Mouse (Mus musculus): ENCODE data around the gene Krtap31-1.
A peak's percentile ranks its signal among the peaks of the same experiment; 100 is the strongest.
"Not testable (repeated sequence)": the region's sequence is repeated elsewhere in the genome, so short reads cannot be mapped to it uniquely, and the experiment has no call there.

Gene Krtap31-1

DNA sequence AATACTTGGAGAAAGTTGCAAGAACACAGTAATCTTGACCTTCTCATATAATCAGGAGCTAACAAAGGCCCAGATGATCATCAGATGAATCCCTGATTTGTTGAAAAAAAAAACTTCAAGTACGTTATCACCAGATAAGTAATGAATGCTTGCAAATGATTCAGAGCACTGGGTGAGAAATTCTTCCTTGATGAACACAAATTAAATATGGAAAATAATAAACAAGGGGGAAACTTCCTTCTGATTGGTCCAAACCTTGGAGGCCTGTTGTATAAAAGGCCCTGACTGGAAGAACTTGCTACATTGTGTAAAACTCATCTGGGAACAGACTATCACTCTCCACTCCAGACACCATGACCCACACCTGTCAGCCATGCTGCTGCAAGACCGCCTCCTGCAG is at the start of gene Krtap31-1:
Gene Krtap31-1, plus strand, starts transcription at position 301 of the 400 bp plus-strand sequence.
- no peak within 1 kb of the TSS for H3K4me3 ChIP-seq (replicated peaks; ENCODE audit: low read length)
- no peaks in the 10 kb centered on the region for H3K9me3 ChIP-seq (ENCODE audit: low read length)
- no peaks in the 10 kb centered on the region for H3K27me3 ChIP-seq (ENCODE audit: insufficient read depth, low read length)
- H3K36me3 ChIP-seq (ENCODE audit: insufficient read depth, low read length), result no peaks in the 10 kb centered on the region
- TF ChIP-seq NANOG (IDR thresholded peaks at IDR 0.05; ENCODE audit: borderline replicate concordance, low read length) (no peak), CTCF (conservative IDR thresholded peaks at IDR 0.05; ENCODE audit: low read length) (no peak), POU5F1 (IDR thresholded peaks at IDR 0.05; ENCODE audit: borderline replicate concordance, low read length) (no peak)
- no peaks in the 10 kb centered on the region for H3K4me1 ChIP-seq (replicated peaks; ENCODE audit: low read depth, low read length)

DNA sequence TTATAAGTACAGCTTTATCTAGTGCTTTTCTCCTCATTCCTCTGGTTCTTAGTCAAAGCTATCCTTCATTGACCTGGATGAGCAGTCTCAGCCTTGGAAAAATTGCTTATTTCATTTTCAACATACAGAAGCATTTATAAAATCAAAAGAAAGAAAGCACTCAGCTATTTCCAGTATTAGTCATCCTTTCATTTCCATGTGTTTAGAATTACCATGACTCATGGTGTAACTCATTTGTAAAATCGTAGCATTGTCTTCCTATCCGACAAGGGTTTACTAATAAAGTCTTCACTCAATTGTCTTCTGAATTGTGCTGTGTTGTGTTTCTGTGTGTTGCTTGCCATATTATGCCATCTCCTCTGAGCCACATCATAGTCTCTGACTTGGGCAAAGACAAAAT is 49.0 kb upstream of the Krtap31-1 start:
- Histone ChIP-seq H3K27me3 (ENCODE audit: insufficient read depth, low read length) (no peaks in the 10 kb centered on the region), H3K36me3 (ENCODE audit: insufficient read depth, low read length) (no peaks in the 10 kb centered on the region), H3K4me3 (replicated peaks; ENCODE audit: low read length) (no peak overlapping the region), H3K4me1 (replicated peaks; ENCODE audit: low read depth, low read length) (no peaks in the 10 kb centered on the region), H3K9me3 (ENCODE audit: low read length) (no peaks in the 10 kb centered on the region)
- no peak for TF ChIP-seq NANOG (IDR thresholded peaks at IDR 0.05; ENCODE audit: borderline replicate concordance, low read length)
- no peak for TF ChIP-seq CTCF (conservative IDR thresholded peaks at IDR 0.05; ENCODE audit: low read length)
- TF ChIP-seq POU5F1 (IDR thresholded peaks at IDR 0.05; ENCODE audit: borderline replicate concordance, low read length), result no peak

DNA sequence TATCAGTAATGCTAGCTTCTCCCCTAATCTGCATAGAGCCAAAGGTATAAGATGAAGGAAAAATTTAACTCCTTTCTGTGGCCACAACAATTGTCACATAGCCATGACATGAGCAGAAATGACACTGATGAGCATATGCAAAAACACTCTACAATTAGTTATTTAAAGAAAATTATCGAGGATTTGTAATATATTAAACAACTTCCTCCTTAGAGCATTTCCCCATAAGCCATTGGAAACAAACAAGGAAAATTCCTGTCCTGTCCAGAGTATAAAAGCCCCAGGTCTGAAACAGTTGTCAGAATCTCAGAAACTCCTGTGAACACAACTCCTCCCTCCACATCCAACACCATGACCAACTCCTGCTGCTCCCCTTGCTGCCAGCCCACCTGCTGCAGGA is 43.5 kb upstream of the Krtap31-1 start, which contains the start of gene Gm11559:
Gene Gm11559, plus strand, starts transcription at position 301 of the 400 bp plus-strand sequence.
- H3K4me3 ChIP-seq (replicated peaks; ENCODE audit: low read length); H3K36me3 ChIP-seq (ENCODE audit: insufficient read depth, low read length); H3K27me3 ChIP-seq (ENCODE audit: insufficient read depth, low read length); H3K9me3 ChIP-seq (ENCODE audit: low read length); H3K4me1 ChIP-seq (replicated peaks; ENCODE audit: low read depth, low read length): not testable (repeated sequence)

DNA sequence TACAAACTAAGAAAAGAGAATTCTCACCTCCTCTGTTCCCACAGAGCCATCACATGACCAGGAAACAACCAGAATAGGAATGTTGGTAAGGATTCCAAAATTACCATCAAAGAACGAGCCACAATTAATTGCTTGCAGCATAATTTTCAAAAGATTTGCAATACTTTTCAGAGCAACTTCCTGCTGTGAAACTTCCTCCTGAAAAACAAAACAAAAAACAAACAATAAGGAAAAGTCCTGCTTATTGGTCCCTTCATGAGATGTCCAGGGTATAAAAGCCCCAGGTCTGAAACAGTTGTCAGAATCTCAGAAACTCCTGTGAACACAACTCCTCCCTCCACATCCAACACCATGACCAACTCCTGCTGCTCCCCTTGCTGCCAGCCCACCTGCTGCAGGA is 34.6 kb upstream of the Krtap31-1 start, which contains the start of gene Krtap9-1:
Gene Krtap9-1, plus strand, starts transcription at position 301 of the 400 bp plus-strand sequence.
- not testable (repeated sequence) for H3K9me3 ChIP-seq (ENCODE audit: low read length); H3K27me3 ChIP-seq (ENCODE audit: insufficient read depth, low read length); H3K36me3 ChIP-seq (ENCODE audit: insufficient read depth, low read length)

DNA sequence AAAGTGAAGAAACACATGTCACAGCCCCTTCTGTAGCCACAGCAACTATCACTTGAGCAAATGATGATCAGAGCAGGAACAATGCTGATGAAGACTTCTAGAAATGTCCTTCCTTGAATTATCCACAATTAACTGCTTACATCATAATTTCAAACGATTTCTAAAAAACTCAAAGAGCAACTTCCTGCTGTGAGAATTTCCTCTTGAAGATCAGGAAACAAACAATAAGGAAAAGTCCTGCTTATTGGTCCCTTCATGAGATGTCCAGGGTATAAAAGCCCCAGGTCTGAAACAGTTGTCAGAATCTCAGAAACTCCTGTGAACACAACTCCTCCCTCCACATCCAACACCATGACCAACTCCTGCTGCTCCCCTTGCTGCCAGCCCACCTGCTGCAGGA is 28.8 kb upstream of the Krtap31-1 start, which contains the start of gene Gm11567:
Gene Gm11567, plus strand, starts transcription at position 301 of the 400 bp plus-strand sequence.
- H3K9me3 ChIP-seq (ENCODE audit: low read length); H3K4me3 ChIP-seq (replicated peaks; ENCODE audit: low read length); H3K4me1 ChIP-seq (replicated peaks; ENCODE audit: low read depth, low read length); H3K36me3 ChIP-seq (ENCODE audit: insufficient read depth, low read length); H3K27me3 ChIP-seq (ENCODE audit: insufficient read depth, low read length): not testable (repeated sequence)

More for the DNA sequence above, 34.6 kb upstream of the Krtap31-1 start, which contains the start of gene Krtap9-1:
- H3K4me1 ChIP-seq (replicated peaks; ENCODE audit: low read depth, low read length); H3K4me3 ChIP-seq (replicated peaks; ENCODE audit: low read length): not testable (repeated sequence)

GRCm38 (mm10) chr11:99914451-99914850 is 6.7 kb downstream of the Krtap31-1 start, which contains the start of gene Gm11565:
Gene Gm11565 (plus strand): TSS chr11:99914751.
- Histone ChIP-seq H3K4me1 (replicated peaks; ENCODE audit: low read depth, low read length) (peaks cover 8% of the 10 kb centered on the region; the same call in 1 of the 2 replicates), H3K9me3 (ENCODE audit: low read length) (no peaks in the 10 kb centered on the region), H3K36me3 (ENCODE audit: insufficient read depth, low read length) (no peaks in the 10 kb centered on the region), H3K4me3 (replicated peaks; ENCODE audit: low read length) (no peak within 1 kb of the TSS), H3K27me3 (ENCODE audit: insufficient read depth, low read length) (no peaks in the 10 kb centered on the region)
- no peak for TF ChIP-seq CTCF (conservative IDR thresholded peaks at IDR 0.05; ENCODE audit: low read length)
- TF ChIP-seq NANOG (IDR thresholded peaks at IDR 0.05; ENCODE audit: borderline replicate concordance, low read length), result no peak
- no peak for TF ChIP-seq POU5F1 (IDR thresholded peaks at IDR 0.05; ENCODE audit: borderline replicate concordance, low read length)

DNA sequence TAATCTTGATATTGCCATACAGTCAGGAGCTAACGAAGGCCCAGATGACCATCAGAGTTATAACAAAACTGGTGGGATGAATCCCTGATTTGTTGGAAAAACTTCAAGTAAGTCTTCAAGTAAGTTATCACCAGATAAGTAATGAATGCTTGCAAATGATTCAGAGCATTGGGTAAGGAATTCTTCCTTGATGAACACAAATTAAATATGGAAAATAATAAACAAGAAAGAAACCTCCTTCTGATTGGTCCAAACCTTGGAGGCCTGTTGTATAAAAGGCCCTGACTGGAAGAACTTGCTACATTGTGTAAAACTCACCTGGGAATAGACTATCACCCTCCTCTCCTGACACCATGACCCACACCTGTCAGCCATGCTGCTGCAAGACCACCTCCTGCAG is 28.3 kb downstream of the Krtap31-1 start, which contains the start of gene Krtap31-2:
Gene Krtap31-2, plus strand, starts transcription at position 301 of the 400 bp plus-strand sequence.
- no peak within 1 kb of the TSS for H3K4me3 ChIP-seq (replicated peaks; ENCODE audit: low read length)
- TF ChIP-seq POU5F1 (IDR thresholded peaks at IDR 0.05; ENCODE audit: borderline replicate concordance, low read length) (no peak), NANOG (IDR thresholded peaks at IDR 0.05; ENCODE audit: borderline replicate concordance, low read length) (no peak), CTCF (conservative IDR thresholded peaks at IDR 0.05; ENCODE audit: low read length) (no peak)

GRCm38 (mm10) chr11:99937751-99938264 is 30.1 kb downstream of the Krtap31-1 start:
- Histone ChIP-seq H3K4me3 (replicated peaks; ENCODE audit: low read length) (no peak overlapping the region), H3K36me3 (ENCODE audit: insufficient read depth, low read length) (no peaks in the 10 kb centered on the region), H3K27me3 (ENCODE audit: insufficient read depth, low read length) (peaks cover 22% of the 10 kb centered on the region), H3K9me3 (ENCODE audit: low read length) (no peaks in the 10 kb centered on the region), H3K4me1 (replicated peaks; ENCODE audit: low read depth, low read length) (peaks cover 21% of the 10 kb centered on the region)
- TF ChIP-seq NANOG (IDR thresholded peaks at IDR 0.05; ENCODE audit: borderline replicate concordance, low read length) (peak; percentile 97), POU5F1 (IDR thresholded peaks at IDR 0.05; ENCODE audit: borderline replicate concordance, low read length) (no peak), CTCF (conservative IDR thresholded peaks at IDR 0.05; ENCODE audit: low read length) (no peak)

More for the DNA sequence above, 28.3 kb downstream of the Krtap31-1 start, which contains the start of gene Krtap31-2:
- Histone ChIP-seq H3K9me3 (ENCODE audit: low read length) (no peaks in the 10 kb centered on the region), H3K36me3 (ENCODE audit: insufficient read depth, low read length) (no peaks in the 10 kb centered on the region), H3K4me1 (replicated peaks; ENCODE audit: low read depth, low read length) (peaks cover 21% of the 10 kb centered on the region), H3K27me3 (ENCODE audit: insufficient read depth, low read length) (peaks cover 29% of the 10 kb centered on the region)

GRCm38 (mm10) chr11:99948175-99948574 is 40.5 kb downstream of the Krtap31-1 start, which contains the start of gene Krtap9-5:
Gene Krtap9-5 (plus strand): TSS chr11:99948475.
- no peaks in the 10 kb centered on the region; the same call in 1 of the 2 replicates for H3K27me3 ChIP-seq (ENCODE audit: insufficient read depth, low read length)
- no peak for TF ChIP-seq POU5F1 (IDR thresholded peaks at IDR 0.05; ENCODE audit: borderline replicate concordance, low read length)
- no peak for TF ChIP-seq NANOG (IDR thresholded peaks at IDR 0.05; ENCODE audit: borderline replicate concordance, low read length)
- TF ChIP-seq CTCF (conservative IDR thresholded peaks at IDR 0.05; ENCODE audit: low read length), result no peak
- H3K4me1 ChIP-seq (replicated peaks; ENCODE audit: low read depth, low read length), result 0 out of 2 replicates have a peak, but pooled peaks cover 2% of the 10 kb centered on the region
- no peak within 1 kb of the TSS for H3K4me3 ChIP-seq (replicated peaks; ENCODE audit: low read length)
- H3K36me3 ChIP-seq (ENCODE audit: insufficient read depth, low read length), result no peaks in the 10 kb centered on the region
- H3K9me3 ChIP-seq (ENCODE audit: low read length), result no peaks in the 10 kb centered on the region

All from E14TG2a.4 (cell line).